Mouse (Mus musculus): ENCODE results near the gene Pigc.

GRCm38 (mm10) chr1:161931817-161932216, 37.2 kb upstream of the Pigc start:
- no peak for TF ChIP-seq BHLHE40 (IDR thresholded peaks at IDR 0.05; ENCODE audit: low read depth, low read length)
- no peak for TF ChIP-seq ZC3H11A (IDR thresholded peaks at IDR 0.05; ENCODE audit: low read depth, low read length)
- no peak for TF ChIP-seq POLR2AphosphoS2 (IDR thresholded peaks at IDR 0.05; ENCODE audit: low read depth, low read length)
